Mouse (Mus musculus): ENCODE measurements at regions not wholly inside any gene's neighbourhood (a gene's known extent, or its start where the extent isn't known, plus 50 kb on each side); places are given as distances from the start of the nearest gene placed in this dataset.

DNA sequence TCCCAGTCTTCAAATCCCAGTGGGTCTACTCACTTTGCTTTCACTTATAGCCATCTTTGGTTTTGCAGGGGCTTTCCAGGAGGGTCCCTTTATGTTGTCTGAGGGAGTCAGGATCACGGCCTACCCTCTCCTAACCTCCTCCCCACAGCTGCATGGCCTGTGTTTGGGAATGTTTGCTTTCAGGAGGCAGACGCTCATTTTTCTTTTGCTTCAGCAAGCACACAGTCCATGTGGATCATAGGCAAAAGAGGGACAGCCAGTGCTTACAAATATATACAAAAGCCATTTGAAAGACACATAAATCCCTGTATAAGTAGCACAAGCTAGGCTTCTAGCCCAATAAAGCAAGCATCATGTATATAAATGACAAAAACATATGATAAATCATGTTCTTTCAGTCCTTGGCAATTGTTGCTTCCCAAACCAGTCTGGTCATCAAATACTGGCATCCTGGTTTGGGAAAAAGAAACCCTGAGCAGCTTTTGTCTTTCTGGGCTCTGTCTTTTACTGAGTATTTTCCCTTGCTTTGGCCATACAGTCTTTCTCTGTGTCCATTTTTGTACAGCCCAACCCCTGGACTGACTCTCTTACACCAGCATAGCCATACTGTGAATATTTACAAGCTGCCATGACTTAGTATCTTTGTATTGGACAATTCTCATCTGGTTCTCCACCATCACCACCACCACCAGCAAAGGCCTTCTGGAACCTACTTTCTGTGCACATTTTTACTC is 101.0 kb upstream of the Stc2 start:
- Histone ChIP-seq H3K4me2 (replicated peaks) (no peak overlapping the region), H3K9me3 (no peaks in the 10 kb centered on the region)
- 76% methylated on average over 2 of the region's 2 CpGs for WGBS

GRCm38 (mm10) chr11:31464844-31465243 is 95.0 kb upstream of the Stc2 start:
- no peaks in the 10 kb centered on the region for H3K36me3 ChIP-seq
- no peak overlapping the region for H3K4me3 ChIP-seq
- no peak overlapping the region for H3K4me2 ChIP-seq (replicated peaks)
- WGBS = 95% methylated on average over 1 of the region's 1 CpGs
- ATAC-seq (ENCODE audit: insufficient number of reproducible peaks, insufficient read depth, low FRiP score, low TSS enrichment) = no peak
- no peaks in the 10 kb centered on the region for H3K4me1 ChIP-seq
- H3K27me3 ChIP-seq = no peaks in the 10 kb centered on the region
- H3K9ac ChIP-seq = no peak overlapping the region
- H3K9me3 ChIP-seq = no peaks in the 10 kb centered on the region
- no peak overlapping the region for H3K27ac ChIP-seq

More for the DNA sequence above, 101.0 kb upstream of the Stc2 start:
- no peak overlapping the region for H3K27ac ChIP-seq
- no peak for ATAC-seq (ENCODE audit: insufficient number of reproducible peaks, insufficient read depth, low FRiP score, low TSS enrichment)
- no peaks in the 10 kb centered on the region for H3K27me3 ChIP-seq
- H3K9ac ChIP-seq = no peak overlapping the region
- no peak overlapping the region for H3K4me3 ChIP-seq
- H3K36me3 ChIP-seq = no peaks in the 10 kb centered on the region
- H3K4me1 ChIP-seq = no peaks in the 10 kb centered on the region

GRCm38 (mm10) chr11:31462440-31462839 is 92.6 kb upstream of the Stc2 start:
- ATAC-seq (ENCODE audit: insufficient number of reproducible peaks, insufficient read depth, low FRiP score, low TSS enrichment) = no peak
- Histone ChIP-seq H3K4me2 (replicated peaks) (no peak overlapping the region), H3K9ac (no peak overlapping the region), H3K36me3 (no peaks in the 10 kb centered on the region), H3K27ac (no peak overlapping the region), H3K4me1 (no peaks in the 10 kb centered on the region), H3K27me3 (no peaks in the 10 kb centered on the region), H3K4me3 (no peak overlapping the region), H3K9me3 (no peaks in the 10 kb centered on the region)

DNA sequence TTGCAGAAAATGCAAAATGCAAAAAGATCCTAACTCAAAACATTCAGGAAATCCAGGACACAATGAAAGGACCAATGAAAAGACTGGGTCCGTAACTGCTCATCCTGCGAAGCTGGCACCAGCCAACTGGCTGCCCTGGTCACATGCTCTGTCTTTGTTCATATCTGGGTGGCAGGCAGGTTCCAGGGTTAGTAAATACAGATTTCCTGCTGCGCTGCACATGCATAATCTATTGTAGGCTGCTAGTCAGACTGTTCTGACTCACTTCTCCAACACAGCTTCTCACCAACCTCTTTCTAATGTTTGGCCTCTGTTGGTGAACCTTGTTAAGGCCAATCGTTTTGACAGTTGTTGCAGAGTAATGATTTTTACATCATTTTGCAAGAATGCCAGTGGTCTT is 92.0 kb upstream of the Stc2 start:
- no peak for ATAC-seq (ENCODE audit: insufficient number of reproducible peaks, insufficient read depth, low FRiP score, low TSS enrichment)
- H3K4me3 ChIP-seq = no peak overlapping the region
- H3K9me3 ChIP-seq = no peaks in the 10 kb centered on the region
- H3K9ac ChIP-seq = no peak overlapping the region
- H3K4me2 ChIP-seq (replicated peaks) = no peak overlapping the region
- H3K27me3 ChIP-seq = no peaks in the 10 kb centered on the region
- H3K36me3 ChIP-seq = no peaks in the 10 kb centered on the region
- H3K27ac ChIP-seq = no peak overlapping the region
- no peaks in the 10 kb centered on the region for H3K4me1 ChIP-seq
- 82% methylated on average over 4 of the region's 4 CpGs for WGBS

DNA sequence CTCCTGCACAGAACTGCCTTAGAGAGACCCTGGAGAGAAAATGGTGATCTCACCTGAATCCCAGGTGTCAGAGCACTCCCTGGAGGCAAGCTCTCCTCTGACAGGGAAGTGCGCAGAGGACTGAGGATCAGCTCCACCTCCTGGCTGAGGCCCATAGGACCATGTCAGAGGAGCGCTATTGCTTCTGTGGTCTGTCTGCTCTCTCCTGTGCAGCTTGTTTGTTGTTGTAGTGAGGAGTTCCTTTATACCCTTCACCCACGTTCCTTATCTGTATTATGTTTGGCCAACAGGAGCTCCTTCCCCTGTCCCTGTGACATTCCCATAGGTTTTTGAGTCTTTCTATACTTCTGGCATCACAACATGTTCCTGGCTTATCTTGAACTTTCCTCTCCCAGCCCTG is 91.5 kb upstream of the Stc2 start:
- 71% methylated on average over 3 of the region's 3 CpGs for WGBS
- H3K4me1 ChIP-seq = no peaks in the 10 kb centered on the region
- no peak overlapping the region for H3K27ac ChIP-seq

GRCm38 (mm10) chr11:31427374-31427773 is 57.5 kb upstream of the Stc2 start:
- H3K27ac ChIP-seq = no peak overlapping the region
- WGBS = 75% methylated on average over 2 of the region's 2 CpGs
- no peaks in the 10 kb centered on the region for H3K36me3 ChIP-seq
- ATAC-seq (ENCODE audit: insufficient number of reproducible peaks, insufficient read depth, low FRiP score, low TSS enrichment) = no peak
- H3K4me3 ChIP-seq = no peak overlapping the region
- H3K4me1 ChIP-seq = no peaks in the 10 kb centered on the region
- H3K9me3 ChIP-seq = no peaks in the 10 kb centered on the region
- no peak overlapping the region for H3K9ac ChIP-seq
- H3K27me3 ChIP-seq = no peaks in the 10 kb centered on the region
- no peak overlapping the region for H3K4me2 ChIP-seq (replicated peaks)

More for the DNA sequence above, 91.5 kb upstream of the Stc2 start:
- Histone ChIP-seq H3K4me3 (no peak overlapping the region), H3K9me3 (no peaks in the 10 kb centered on the region), H3K36me3 (no peaks in the 10 kb centered on the region), H3K9ac (no peak overlapping the region), H3K4me2 (replicated peaks) (no peak overlapping the region), H3K27me3 (no peaks in the 10 kb centered on the region)
- no peak for ATAC-seq (ENCODE audit: insufficient number of reproducible peaks, insufficient read depth, low FRiP score, low TSS enrichment)
